Mouse (Mus musculus) stomach, postnatal 0 days (tissue): ENCODE results near the gene Gabpb1. TPM values are rescaled to one million over a fixed set of nuclear protein-coding genes. Genes with fewer than 3 reads are reported as not detected.

Experiments used
- ATAC-seq: fragments of 200-750 bp; cut with Nextera tagmentation; 2 replicates; pipeline ENCODE4 v1.8.0; 2017; ENCODE audit not compliant: low FRiP score, low TSS enrichment
- DNase-seq: peaks from one replicate; pipeline ENCODE4 v3.0.0-alpha.2; 2016; ENCODE audit warnings: low spot score
- H3K27ac ChIP-seq: fragments of 300-500 bp; sonication (generic); replicated peaks from 2 replicates; pipeline ENCODE4 v1.5.1; 2014; ENCODE audit warnings: mild to moderate bottlenecking, control low read depth
- H3K27me3 ChIP-seq: fragments of 300-500 bp; sonication (generic); 2 replicates; pipeline ENCODE4 v1.6.1; 2014; ENCODE audit warnings: low read length; ENCODE audit not compliant: control insufficient read depth, insufficient read depth
- H3K36me3 ChIP-seq: fragments of 300-500 bp; sonication (generic); 2 replicates; pipeline ENCODE4 v1.6.1; 2014; ENCODE audit warnings: low read length, mixed read lengths; ENCODE audit not compliant: control insufficient read depth, insufficient read depth
- H3K4me1 ChIP-seq: fragments of 300-500 bp; sonication (generic); replicated peaks from 2 replicates; pipeline ENCODE4 v1.6.1; 2014; ENCODE audit warnings: antibody characterized with exemption; ENCODE audit not compliant: control insufficient read depth, insufficient read depth
- H3K4me2 ChIP-seq: fragments of 300-500 bp; sonication (generic); replicated peaks from 2 replicates; pipeline ENCODE4 v1.6.1; 2014; ENCODE audit warnings: low read depth, mild to moderate bottlenecking, control low read depth, moderate library complexity
- H3K4me3 ChIP-seq: fragments of 300-500 bp; sonication (generic); 2 replicates; pipeline ENCODE4 v1.5.1; 2014; ENCODE audit warnings: low read depth, low read length, control low read depth
- H3K9ac ChIP-seq: fragments of 300-500 bp; sonication (generic); 2 replicates; pipeline ENCODE4 v1.6.1; 2014; ENCODE audit warnings: mild to moderate bottlenecking, low read length, control low read depth, mixed read lengths
- H3K9me3 ChIP-seq: fragments of 300-500 bp; sonication (generic); 2 replicates; pipeline ENCODE4 v1.6.1; 2016; ENCODE audit warnings: low read length; ENCODE audit not compliant: control insufficient read depth
- CTCF ChIP-seq: IDR thresholded peaks from 2 replicates; pipeline ENCODE4 v1.5.1; 2016; ENCODE audit warnings: antibody characterized with exemption, low read depth, mild to moderate bottlenecking, moderate library complexity
- EP300 ChIP-seq: optimal IDR thresholded peaks from 2 replicates; pipeline ENCODE3; 2016; ENCODE audit warnings: antibody characterized with exemption
- WGBS: fragments of 180-500 bp; shearing (Covaris S2); extraction: QIAGEN DNeasy Blood & Tissue Kit; methylation state at CpG from one replicate; pipeline ENCODE4 v1.1.7; 2014; 5-methylcytosine and 5-hydroxymethylcytosine counted together
- polyA plus RNA-seq: library from polyadenylated mRNA; unstranded; fragments of >200 nt; fragmentation: Nextera tagmentation; extraction: Ambion mirVana; gene quantifications from 2 replicates; pipeline ENCODE4 v1.2.1, GENCODE M21; 2015

The Gabpb1 gene
- polyA plus RNA-seq, 1 experiment from 2014 or later: 17.1 TPM

DNA sequence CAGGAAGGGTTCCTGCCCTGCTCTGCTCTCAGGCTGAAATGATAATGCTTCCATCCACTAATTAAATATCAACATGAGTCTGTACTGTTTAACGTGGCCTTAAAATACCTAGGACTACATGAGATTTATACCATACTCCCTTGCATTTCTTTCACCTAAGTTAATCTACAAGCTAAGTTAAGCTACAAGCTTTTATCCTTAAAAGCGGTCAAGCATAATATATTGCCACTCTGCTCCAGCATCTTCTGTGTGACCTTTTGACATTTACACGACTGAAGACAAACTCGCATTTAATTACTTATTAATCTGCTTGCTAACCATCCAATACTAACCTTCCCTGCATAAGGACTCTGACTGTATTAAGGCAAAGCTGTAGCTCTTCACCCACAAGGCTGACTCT, 23.2 kb downstream of the Gabpb1 start:
- Histone ChIP-seq H3K4me3 (no peak overlapping the region), H3K36me3 (0 out of 2 replicates have a peak, but pooled peaks cover 2% of the 10 kb centered on the region), H3K27me3 (no peaks in the 10 kb centered on the region), H3K9me3 (no peaks in the 10 kb centered on the region), H3K9ac (no peak overlapping the region), H3K4me2 (no peak overlapping the region), H3K4me1 (no peaks in the 10 kb centered on the region), H3K27ac (no peak overlapping the region)
- TF ChIP-seq CTCF: no peak
- DNase-seq (no peak), ATAC-seq (no peak)
- WGBS: 74% methylated on average over 4 of the region's 4 CpGs

DNA sequence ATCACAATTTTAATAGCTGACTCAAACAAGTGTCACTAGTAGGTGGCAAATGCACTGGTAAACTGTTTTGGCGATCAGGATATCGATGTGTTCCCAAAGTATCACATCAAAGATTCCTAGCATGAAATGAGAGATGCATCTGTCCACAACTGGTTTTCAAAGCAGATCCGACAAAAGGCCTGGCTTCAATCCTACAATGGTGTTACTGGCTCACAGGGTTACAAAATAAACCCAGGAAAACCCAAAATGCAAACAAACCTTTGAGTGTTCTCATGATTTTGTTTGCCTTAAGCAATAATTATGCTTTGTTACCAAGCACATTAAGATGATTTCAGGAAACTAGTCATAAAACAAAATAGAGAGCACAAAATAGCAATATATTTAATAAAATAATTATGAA, 28.4 kb downstream of the Gabpb1 start:
- Histone ChIP-seq H3K4me3 (no peak overlapping the region), H3K36me3 (peaks cover 15% of the 10 kb centered on the region; the same call in 1 of the 2 replicates), H3K27me3 (no peaks in the 10 kb centered on the region), H3K4me1 (no peaks in the 10 kb centered on the region), H3K9me3 (no peaks in the 10 kb centered on the region), H3K27ac (no peak overlapping the region), H3K4me2 (no peak overlapping the region), H3K9ac (no peak overlapping the region)
- no peak for DNase-seq
- ATAC-seq: no peak
- 83% methylated on average over 3 of the region's 3 CpGs for WGBS
- no peak for TF ChIP-seq EP300
- TF ChIP-seq CTCF: no peak

DNA sequence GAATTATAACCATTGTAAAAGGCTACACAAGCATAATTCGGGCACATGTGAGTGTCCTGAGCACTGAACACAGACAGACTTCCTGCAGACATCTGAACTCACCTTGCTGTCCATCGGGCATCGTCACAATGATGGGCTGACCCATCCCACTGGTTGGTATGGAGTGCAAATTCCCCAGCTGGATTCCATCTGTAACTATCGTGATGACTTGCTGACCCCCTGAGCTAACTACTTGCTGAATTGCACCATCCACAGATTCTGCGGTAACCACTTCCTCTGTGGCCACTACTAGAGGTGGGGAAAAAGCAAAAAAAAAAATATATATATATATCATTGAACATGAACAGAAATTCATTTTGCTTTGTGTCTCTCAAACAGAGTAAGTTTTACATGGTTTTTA, 29.7 kb downstream of the Gabpb1 start:
- H3K27me3 ChIP-seq: no peaks in the 10 kb centered on the region
- no peaks in the 10 kb centered on the region for H3K9me3 ChIP-seq
- no peak overlapping the region for H3K4me2 ChIP-seq
- no peaks in the 10 kb centered on the region for H3K4me1 ChIP-seq
- no peak overlapping the region for H3K9ac ChIP-seq
- TF ChIP-seq EP300: no peak
- no peak for TF ChIP-seq CTCF
- H3K4me3 ChIP-seq: no peak overlapping the region
- DNase-seq (no peak), ATAC-seq (no peak)
- peaks cover 15% of the 10 kb centered on the region; the same call in 1 of the 2 replicates for H3K36me3 ChIP-seq
- WGBS: 93% methylated on average over 5 of the region's 5 CpGs
- no peak overlapping the region for H3K27ac ChIP-seq

DNA sequence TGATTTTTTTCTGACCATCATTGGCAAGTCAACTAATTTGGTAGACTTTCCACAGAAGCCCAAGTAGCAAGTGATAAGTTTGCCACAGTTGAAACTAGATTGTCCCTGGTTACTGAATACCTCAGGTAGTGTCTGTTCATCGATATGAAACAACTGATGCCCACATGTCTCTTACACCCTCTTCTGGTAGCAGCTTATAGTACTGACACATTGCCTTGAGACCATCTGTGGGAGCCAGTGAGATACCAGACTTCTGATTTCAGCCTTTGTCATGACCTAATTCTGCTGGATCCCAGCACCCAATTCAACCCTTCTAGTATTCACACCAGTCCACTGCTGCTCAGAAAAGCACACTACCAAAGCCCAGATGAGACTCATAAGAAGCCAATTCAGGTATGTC, 31.4 kb downstream of the Gabpb1 start:
- WGBS: 89% methylated on average over 1 of the region's 1 CpGs
- Histone ChIP-seq H3K4me3 (no peak overlapping the region), H3K27ac (no peak overlapping the region), H3K4me2 (no peak overlapping the region), H3K36me3 (peaks cover 17% of the 10 kb centered on the region; the same call in 1 of the 2 replicates), H3K27me3 (no peaks in the 10 kb centered on the region), H3K9me3 (no peaks in the 10 kb centered on the region), H3K9ac (no peak overlapping the region), H3K4me1 (no peaks in the 10 kb centered on the region)
- TF ChIP-seq EP300 (no peak), CTCF (peak; percentile 27; the same call in 1 of the 2 replicates)
- no peak for ATAC-seq
- DNase-seq: no peak

DNA sequence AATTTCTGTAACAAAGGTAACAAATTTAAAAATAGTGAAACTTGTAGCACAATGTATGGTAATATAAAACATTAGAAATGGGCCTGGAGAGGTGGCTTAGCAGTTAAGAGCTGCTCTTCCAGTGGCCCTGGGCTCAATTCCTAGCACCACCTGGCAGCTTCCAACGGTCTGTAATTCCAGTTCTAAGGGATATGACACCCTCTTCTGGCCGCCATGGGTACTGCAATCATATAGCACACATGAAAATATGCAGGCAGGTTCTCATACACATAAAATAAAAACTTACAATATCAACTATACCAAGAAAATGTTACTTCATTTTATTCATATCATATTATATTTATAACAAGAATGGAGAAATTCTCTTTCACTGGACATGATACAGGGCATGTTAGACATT, 35.8 kb downstream of the Gabpb1 start:
- no peak overlapping the region for H3K27ac ChIP-seq
- ATAC-seq (no peak), DNase-seq (no peak)
- no peak overlapping the region for H3K4me2 ChIP-seq
- no peak overlapping the region for H3K9ac ChIP-seq
- no peaks in the 10 kb centered on the region for H3K4me1 ChIP-seq
- peaks cover 10% of the 10 kb centered on the region; the same call in 1 of the 2 replicates for H3K36me3 ChIP-seq
- peak; percentile 38 for TF ChIP-seq CTCF
- TF ChIP-seq EP300: no peak
- H3K27me3 ChIP-seq: no peaks in the 10 kb centered on the region
- H3K4me3 ChIP-seq: no peak overlapping the region
- H3K9me3 ChIP-seq: no peaks in the 10 kb centered on the region
- whole genome bisulfite sequencing: 82% methylated on average over 2 of the region's 2 CpGs

DNA sequence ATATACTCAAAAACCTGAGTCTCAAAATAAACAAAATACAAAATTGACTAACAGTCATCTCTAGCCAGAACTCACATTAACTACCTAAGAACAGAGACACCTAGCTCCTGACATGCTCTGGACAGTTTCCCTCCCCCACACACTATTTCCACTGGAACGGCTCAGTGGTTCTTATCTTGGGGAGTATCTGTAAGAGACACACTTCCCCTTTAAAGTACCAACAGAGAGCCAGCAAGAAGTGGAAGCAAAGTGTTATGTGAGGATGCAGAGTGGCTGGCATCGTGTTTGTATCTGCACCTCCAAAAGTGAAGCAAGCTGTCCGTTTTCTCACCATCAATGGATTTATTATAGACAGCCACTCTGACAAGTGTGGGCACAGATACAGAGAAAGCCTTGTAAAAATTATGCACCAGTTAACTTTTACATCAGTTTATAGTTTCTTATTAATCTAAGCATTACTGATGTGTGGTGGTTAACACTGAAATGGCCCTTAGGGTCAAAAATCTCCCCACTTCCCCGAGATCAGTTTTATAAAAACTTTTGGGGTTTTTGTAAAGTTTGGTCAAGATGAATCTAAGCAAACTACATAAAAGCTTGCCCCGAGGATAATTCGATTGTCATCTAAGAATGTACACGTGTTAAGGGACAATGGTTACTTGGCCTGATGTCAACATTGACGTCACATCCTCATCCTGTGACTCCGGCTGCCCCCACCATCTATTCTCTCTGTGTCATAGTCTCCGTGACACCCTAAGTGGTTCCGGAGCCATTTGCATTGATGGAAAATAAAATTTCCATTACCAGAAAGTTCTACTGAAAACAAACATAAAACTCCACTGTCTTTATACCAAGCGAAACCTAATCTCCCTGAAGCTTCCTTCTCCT, 40.0 kb downstream of the Gabpb1 start:
- H3K4me2 ChIP-seq: no peak overlapping the region
- 0 out of 2 replicates have a peak, but pooled peaks cover 2% of the 10 kb centered on the region for H3K36me3 ChIP-seq
- no peak overlapping the region for H3K9ac ChIP-seq
- no peak for DNase-seq
- H3K9me3 ChIP-seq: no peaks in the 10 kb centered on the region
- TF ChIP-seq EP300: no peak
- TF ChIP-seq CTCF: no peak
- WGBS: 68% methylated on average over 12 of the region's 12 CpGs
- no peaks in the 10 kb centered on the region for H3K27me3 ChIP-seq
- no peak overlapping the region for H3K27ac ChIP-seq
- H3K4me3 ChIP-seq: no peak overlapping the region
- no peaks in the 10 kb centered on the region for H3K4me1 ChIP-seq
- ATAC-seq: no peak
